Mouse (Mus musculus) mouse embryonic stem cell (cell line): ENCODE results near the gene P4htm.

Source experiments
- in situ Hi-C, 2 experiments: fragments of 300-500 bp; cut with MboI; formaldehyde crosslinking; loops; 1 replicate in 1 of 2; 3 replicates in 1 of 2; pipeline ENCODE4 v1.14.3; 2019 to 2020; ENCODE audit warnings: low sequenced_read_pairs in 2 of 2, low pct_unique_long_range_greater_than_20kb in 1 of 2, mixed read lengths in 1 of 2; ENCODE audit not compliant: unreplicated experiment in 1 of 2

Gene P4htm

GRCm38 (mm10) chr9:108587571-108588180, 9.8 kb downstream of the P4htm start:
- in situ Hi-C loops = no loop called here

GRCm38 (mm10) chr9:108579344-108579690, 18.1 kb downstream of the P4htm start:
- in situ Hi-C loops = no loop called here

GRCm38 (mm10) chr9:108578545-108579343, 18.7 kb downstream of the P4htm start, which contains the start of gene Wdr6:
Gene Wdr6 (minus strand): TSS chr9:108578739.
- in situ Hi-C loops = no loop called here

DNA sequence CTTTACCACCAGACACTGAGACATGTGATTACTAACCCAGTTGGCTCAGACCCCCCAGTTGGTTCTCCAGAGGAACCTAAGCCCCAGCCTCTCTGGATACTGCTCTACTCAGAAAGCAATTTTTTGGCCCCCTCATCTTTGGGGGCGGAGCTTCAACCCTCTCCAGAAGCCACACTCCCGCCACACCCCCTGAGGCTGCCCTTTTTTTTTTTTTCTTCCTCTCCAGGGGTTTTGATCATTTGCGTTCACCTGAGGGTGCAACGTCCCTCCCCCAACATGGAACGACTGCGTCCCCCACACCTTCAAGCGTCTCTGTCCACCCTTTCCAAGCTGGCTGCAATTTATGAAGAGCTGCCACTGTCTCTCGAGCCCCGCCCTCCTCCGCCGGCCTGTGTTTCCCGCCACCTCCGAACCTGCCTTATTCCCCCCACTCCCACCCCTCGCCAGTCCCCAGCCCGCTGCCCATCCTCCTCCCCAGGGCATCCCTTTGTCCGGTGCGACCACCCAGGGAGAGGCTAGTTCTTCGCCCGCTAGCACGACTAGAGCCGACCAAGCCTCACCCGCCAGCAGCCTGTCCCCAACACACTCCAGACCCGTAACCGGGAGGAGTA, 19.4 kb downstream of the P4htm start:
- in situ Hi-C loops = no loop called here

DNA sequence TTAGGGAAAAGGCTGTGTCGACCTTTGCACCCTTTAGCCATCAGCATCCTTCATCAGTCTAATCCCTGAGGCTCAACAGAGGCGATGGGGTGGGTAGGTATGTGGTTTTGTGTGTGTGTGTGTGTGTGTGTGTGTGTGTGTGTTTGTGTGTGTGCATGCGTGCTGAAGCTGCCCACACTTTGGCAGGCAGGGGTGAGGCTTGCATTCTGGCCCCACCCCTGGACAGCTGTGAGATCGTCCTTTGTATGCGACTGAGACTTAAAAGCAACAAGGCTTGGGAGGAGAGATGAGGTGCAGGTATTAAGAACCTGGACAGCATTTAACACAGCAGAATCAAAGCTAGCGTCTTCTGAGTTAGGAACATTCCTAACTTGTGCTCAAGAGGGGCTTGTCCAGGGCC, 20.4 kb downstream of the P4htm start:
- in situ Hi-C loops = no loop called here

GRCm38 (mm10) chr9:108575321-108576297, 21.9 kb downstream of the P4htm start:
- in situ Hi-C loops = no loop called here

- in situ Hi-C loops = no loop called here
Measured at GRCm38 (mm10) chr9:108574921-108575320, 22.5 kb downstream of the P4htm start.

DNA sequence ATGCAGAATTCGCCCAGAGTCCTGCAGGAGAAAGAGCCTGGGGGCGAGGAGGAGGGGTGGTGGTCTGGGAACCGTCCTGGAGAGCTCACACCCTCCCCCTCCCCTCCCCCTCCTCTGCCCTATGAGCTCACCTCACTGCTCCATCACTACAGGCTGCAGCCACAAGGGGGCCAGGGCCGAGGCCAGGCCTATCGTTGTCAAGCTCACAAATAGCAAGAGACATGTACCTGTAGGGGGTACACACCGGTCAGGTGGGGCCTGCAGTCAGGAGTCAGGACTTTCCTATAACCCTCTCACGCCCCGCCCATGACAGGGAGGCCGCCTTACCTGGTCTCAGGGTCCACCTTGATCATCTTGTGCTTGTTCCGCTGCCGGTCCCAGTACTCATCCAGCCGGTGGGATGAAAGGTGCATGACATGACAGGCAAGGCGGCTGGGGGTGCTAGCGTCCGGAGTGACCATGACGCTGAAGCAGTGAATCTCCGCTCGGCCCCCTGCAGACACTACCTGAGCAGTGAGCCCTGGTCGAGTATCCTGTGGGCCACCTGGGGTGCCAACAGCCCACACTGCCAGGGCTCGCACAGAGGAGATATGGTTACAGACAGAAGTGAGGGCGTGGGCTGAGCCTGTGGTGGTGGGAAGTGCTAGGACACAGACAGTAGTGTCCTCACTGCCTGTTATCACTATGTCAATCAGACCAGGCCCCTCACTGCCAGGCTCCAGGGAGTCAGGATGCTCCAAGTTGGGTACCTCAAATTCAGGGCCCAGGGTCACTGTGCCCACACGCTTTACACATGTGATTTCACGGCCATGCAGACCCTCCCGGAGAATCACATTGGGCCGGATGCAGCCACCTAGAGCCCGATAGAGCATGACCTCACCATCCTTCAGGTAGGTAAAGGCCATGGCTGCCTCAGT, 23.4 kb downstream of the P4htm start:
- in situ Hi-C loops = no loop called here

- in situ Hi-C loops = no loop called here
Measured at GRCm38 (mm10) chr9:108572321-108572720, 25.1 kb downstream of the P4htm start.

GRCm38 (mm10) chr9:108571401-108571973, 26.0 kb downstream of the P4htm start:
- in situ Hi-C loops = no loop called here

- in situ Hi-C loops = no loop called here
Measured at GRCm38 (mm10) chr9:108570207-108570896, 27.1 kb downstream of the P4htm start.

DNA sequence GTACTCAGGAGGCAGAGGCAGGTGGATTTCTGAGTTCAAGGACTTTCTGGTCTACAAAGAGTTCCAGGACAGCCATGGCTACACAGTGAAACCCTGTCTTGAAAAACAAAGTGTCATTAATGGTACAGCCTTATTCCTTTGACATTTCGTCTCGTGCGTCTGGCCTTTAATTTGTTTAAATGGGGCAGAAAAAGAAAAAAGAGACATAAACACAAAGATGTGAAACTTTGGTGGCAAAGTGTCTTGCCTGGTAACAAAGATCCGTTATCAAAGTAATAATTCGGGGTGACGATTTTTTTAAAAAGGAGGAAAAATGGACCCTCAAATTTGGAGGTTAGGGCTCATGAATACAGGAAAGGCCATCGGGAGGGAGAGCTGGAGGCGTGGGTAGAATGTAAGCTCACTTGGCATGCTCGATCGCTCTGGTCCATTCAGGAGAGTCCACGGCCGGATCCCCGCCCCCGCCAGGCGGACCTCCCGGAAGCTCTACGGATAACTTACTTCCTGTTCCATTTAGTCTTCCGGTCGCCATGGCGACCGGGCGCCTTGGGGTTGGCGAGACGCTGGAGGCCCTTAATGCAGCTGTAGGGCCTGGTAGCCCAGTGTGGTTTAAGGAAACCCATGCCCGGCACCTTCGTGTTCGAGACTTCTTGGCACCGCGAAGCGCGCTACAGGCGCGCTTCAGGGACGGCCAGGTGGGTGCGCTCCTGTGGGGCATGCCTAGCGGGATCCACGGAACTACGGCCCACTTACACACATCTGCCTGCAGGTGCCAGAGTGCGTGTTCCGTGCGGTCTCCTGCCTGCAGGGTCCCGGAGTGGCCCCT, 27.9 kb downstream of the P4htm start, which contains the start of gene Dalrd3:
Gene Dalrd3, plus strand, starts transcription at position 506 of the 826 bp plus-strand sequence.
- in situ Hi-C loops = no loop called here

- in situ Hi-C loops = no loop called here
Measured at GRCm38 (mm10) chr9:108568511-108568921, 29.0 kb downstream of the P4htm start.

GRCm38 (mm10) chr9:108567931-108568419, 29.5 kb downstream of the P4htm start:
- in situ Hi-C loops = no loop called here

- in situ Hi-C loops = no loop called here
Measured at GRCm38 (mm10) chr9:108566815-108567776, 30.4 kb downstream of the P4htm start, which contains the start of gene Ndufaf3. Gene Ndufaf3 (minus strand): TSS chr9:108567434.
